Mouse (Mus musculus) ES-Bruce4 (cell line): ENCODE measurements around the gene Pdgfb.

ENCODE experiments used
- CTCF ChIP-seq: IDR thresholded peaks from one replicate; pipeline ENCODE4 v1.8.1; 2011; ENCODE audit warnings: low read depth, low read length
- EP300 ChIP-seq: IDR thresholded peaks from 2 replicates; pipeline ENCODE4 v1.6.1; 2011; ENCODE audit warnings: low read depth, low read length; ENCODE audit not compliant: insufficient read depth
- POLR2A ChIP-seq: IDR thresholded peaks from one replicate; pipeline ENCODE4 v1.8.1; 2011; ENCODE audit warnings: low read length; ENCODE audit not compliant: insufficient read depth

GRCm38 (mm10) chr15:80009421-80010181 is 5.2 kb downstream of the Pdgfb start:
- TF ChIP-seq POLR2A: no peak
- no peak for TF ChIP-seq EP300
- no peak for TF ChIP-seq CTCF
